Mouse (Mus musculus) heart, postnatal 4 days (tissue): ENCODE results near the gene Clybl. TPM values are rescaled to one million over a fixed set of nuclear protein-coding genes. Genes with fewer than 3 reads are reported as not detected.

Experiments
- DNase-seq: peaks from one replicate; pipeline ENCODE4 v3.0.0; 2021
- total RNA-seq, 2 experiments: library from RNA; stranded (reverse); gene quantifications; 2 replicates each; pipeline ENCODE4 v1.2.3; 2021

Clybl gene
- total RNA-seq, 2 experiments from 2014 or later: 83.0 to 94.2 TPM

- no peak for DNase-seq
These were observed 185.9 kb downstream of the Clybl start for GRCm38 (mm10) chr14:122367252-122367868.

- no peak for DNase-seq
These were observed 186.4 kb downstream of the Clybl start for GRCm38 (mm10) chr14:122367882-122368418.

DNA sequence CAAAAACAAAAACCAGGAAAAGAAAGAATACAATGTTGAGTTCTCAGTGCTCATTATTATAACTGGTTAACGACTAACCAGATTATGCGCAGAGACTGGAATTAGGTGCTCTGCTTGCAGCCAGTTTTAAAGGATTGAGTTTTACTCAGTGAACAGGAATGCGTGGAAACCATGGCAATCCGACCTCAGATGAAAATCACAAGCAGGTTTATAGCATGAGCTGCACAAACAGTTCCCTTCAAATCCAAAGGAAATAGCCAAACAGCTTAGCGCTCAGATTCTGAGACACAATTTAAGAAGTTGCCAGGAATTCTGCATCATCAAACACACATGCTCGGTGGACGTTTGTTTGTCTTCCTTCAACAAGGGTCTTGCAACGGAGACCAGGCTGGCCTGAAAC, 187.0 kb downstream of the Clybl start:
- DNase-seq: no peak

DNA sequence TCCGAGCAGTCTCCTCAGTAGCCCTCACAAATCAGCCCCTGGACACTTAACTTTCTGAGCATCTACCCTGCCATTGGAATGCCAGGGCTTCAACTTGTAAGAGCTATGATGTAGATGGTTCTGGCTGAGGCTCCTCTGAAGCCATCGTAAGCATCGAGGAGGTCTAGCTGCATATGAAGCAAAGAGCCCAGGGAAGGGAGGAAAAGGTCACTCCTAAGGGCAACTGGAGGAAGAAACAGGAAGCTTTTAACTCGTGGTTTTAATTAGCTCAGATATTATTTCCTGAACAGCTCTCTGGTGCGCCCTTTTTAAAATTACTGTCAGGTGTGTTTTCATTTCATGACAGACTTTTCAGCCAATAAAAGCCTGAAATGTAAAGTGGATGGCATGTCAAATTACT, 190.5 kb downstream of the Clybl start:
- DNase-seq: no peak

- DNase-seq: no peak
These were observed 192.0 kb downstream of the Clybl start for GRCm38 (mm10) chr14:122373458-122373857.

GRCm38 (mm10) chr14:122374285-122374997, 192.9 kb downstream of the Clybl start:
- no peak for DNase-seq

GRCm38 (mm10) chr14:122375070-122375811, 193.7 kb downstream of the Clybl start:
- no peak for DNase-seq

DNA sequence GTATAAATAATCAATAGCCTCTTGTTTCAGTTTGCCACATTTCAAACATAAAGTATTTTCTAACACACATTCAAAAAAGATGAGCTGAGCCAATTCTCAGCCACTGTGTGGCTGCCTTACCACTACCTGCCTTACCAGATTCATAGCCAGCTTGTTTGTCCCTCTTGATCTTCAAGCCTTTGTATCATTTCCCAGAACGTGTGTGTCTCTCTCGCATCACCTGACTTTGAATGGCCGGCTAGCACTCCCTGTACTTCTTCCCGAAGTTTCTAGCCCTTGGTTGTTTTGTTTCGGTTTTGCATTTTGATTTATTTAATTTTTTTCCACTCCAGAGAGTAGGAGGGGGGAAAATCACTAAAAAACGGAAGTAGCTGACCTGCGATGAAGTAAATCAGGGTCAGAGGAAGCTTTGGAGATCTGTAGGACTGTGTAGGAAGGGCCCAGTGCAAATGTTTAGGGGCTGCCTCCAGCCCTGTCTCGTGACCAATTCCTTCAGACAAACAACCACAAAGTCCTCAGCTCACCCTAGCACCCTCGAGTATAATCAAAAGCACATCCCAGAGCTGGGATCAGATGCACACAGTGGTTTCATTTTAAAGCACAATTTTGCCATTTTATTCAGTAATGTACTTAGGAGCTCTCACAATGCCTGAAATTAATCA, 195.1 kb downstream of the Clybl start:
- DNase-seq: no peak

- DNase-seq: no peak
These were observed 196.2 kb downstream of the Clybl start for GRCm38 (mm10) chr14:122377681-122378080.

- no peak for DNase-seq
These were observed 197.6 kb downstream of the Clybl start for GRCm38 (mm10) chr14:122379076-122379475.

DNA sequence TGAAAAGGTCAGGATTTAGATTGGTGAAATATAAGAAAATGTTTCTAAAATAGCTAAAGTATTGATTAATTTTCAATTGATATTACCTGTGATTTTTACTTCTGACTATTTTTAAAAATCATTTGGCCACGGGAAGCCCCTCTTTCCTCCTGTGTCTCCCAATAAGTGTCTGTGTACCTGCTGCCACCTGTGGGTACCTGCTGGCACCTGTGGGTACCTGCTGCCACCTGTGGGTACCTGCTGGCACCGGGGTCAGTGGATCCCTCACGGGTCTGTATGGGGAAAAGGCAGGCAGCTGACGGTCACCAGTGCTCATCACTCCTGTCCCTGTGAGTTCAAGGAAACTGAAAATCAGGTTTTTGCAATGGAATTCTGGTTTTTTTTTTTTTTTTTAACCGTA, 198.5 kb downstream of the Clybl start:
- no peak for DNase-seq

DNA sequence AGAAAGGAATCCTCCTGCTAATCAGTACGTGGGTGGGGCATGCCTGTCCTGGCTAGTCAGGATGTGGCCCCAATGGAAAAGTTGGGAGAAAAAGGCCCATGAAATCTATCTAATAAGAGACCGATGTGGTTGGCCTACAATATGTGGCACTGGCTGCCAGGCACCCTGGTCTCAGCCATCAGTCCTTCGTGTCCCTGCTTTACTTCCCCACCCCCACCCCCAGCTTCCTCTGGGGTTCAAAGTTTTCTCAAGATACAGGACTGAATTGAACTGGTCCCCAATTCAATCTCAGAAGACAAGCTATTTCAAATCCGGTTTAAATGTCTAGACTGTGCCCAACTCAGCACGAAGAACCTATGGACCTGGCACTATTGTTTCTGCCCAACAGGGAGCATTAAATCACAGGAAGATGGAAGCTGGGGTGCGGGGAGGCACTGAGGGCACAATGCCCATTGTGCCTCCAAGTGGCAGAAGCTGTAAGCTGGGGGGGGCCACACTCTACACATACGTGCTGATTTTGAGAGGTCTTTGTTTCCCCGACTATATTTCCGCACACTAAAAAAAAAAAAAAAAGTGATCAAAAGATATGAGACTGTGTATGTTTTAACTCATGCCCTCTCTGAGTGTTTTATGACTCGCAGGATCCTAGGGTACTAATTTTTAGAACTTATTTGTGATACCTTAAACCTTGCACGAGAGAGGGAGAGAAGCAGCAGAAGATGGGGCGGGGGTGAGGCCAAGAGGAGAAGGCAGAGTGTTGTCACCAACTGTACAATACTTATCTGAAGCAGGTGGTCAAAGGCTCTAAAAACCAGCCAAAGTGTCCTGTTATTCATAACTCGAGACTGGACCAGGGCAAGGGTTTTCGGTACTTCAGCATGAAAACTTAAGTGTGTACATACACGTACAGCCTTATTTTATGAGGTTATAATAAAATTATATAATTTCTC, 199.7 kb downstream of the Clybl start:
- no peak for DNase-seq

DNA sequence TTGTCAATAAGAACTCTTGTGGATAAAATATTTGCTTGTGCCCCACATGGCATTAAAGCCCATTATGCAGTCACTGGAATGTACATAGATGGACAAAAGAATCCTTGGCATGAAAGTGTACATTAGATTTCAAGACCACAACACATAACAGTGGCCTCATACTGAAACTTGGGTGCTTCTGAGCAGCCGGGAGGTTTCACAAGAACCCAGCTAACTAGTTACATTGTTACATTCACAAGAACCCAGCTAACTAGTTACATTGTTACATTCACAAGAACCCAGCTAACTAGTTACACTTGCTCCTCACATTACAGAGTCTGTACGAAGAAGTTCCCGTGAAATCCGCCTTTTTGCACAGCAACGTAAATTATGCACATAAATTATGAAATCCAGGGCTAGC, 200.8 kb downstream of the Clybl start:
- DNase-seq: no peak

DNA sequence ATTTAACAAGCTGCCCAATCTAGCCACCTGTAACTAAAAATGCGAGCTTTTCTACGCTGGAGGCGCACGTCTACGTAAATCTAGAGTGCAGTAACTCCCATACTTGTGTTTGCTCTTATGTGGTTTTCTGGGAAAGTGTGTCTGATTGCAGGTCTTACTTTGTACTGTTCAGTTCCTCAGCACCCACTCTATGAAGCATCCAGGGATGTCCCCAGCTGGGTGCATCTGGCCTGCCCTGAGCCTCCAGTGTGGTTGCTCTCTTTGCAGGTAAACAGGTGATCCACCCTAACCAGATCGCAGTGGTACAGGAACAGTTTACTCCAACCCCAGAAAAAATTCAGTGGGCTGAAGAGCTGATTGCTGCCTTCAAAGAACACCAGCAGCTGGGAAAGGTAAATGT, 202.4 kb downstream of the Clybl start:
- DNase-seq: no peak

DNA sequence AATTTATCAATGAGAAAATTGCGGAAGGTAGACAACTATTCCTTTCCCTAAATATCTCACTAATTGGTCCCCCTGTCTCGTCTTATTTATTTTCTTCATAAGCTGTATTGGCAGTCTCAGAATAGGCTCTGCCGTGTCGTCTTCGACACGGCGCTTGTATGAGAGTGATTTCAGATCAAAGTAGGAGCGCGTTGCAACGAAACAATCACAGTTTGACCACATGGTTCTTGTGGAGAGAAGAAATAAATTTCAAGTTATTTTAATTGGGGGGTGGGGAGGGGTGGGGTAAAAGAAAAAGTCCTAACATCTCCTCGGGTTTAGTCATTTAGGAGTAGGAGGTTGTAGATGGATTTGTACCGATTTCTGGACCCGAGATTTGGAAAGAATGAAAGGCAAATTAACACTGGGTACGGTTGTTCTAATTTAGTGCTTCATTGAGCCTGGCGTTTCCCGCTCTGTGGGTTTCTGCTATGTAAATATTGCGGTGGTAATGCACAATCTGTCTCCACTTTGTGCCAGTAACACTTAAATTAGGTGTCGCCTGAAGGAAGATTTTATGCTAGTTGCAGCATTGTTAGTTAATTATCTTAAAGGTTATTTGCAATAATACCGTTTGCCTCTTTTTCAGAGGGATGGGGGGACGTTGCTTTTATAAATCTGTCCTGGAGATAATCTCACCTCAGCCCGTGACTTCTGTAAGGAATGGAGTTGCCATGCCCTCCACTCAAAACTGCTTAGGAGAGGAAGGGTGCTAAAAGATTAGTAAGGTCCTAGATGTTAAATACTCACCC, 203.1 kb downstream of the Clybl start:
- DNase-seq: no peak

GRCm38 (mm10) chr14:122385238-122385534, 203.7 kb downstream of the Clybl start:
- no peak for DNase-seq

- DNase-seq: no peak
These were observed 204.3 kb downstream of the Clybl start for GRCm38 (mm10) chr14:122385758-122386157.

DNA sequence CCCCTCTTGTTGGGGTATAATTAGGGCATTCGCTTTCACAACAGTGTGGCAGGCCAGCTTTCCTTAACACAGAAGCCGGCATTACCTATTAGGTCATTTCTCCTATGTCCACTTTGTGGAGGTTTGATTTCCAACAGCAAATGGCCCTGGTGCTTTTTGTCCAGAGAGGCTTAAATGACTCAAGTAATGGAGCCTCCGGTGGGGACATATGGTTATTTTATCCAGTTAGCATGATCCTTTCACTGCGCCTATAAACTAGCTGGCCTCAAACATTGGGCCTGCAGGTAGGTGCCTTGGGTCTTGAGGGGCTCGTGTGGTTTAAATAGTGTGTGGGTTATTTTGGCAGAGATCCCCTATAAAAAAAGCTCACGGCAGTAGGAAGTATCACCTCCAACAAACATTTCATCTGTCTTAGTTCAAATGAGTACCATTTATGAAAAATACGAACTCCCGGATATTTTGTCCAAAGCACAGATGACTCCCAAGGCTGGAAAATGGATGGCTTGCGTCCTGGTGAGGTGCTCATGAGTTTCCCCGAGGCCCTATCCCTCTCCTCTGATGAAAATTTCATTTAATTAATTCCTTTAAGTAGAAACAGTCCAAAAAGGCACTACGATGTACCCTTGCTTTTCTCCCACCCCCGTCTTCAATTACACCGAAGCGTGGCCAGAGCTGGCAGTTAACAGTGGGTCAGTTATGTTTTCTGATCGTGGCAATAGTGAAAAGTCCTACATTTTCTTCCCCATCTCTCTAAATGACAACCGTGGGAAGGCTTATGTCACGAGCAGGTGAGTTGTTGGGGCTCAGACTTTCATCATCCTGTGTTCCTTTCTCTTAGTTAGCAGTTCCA, 205.0 kb downstream of the Clybl start:
- no peak for DNase-seq

DNA sequence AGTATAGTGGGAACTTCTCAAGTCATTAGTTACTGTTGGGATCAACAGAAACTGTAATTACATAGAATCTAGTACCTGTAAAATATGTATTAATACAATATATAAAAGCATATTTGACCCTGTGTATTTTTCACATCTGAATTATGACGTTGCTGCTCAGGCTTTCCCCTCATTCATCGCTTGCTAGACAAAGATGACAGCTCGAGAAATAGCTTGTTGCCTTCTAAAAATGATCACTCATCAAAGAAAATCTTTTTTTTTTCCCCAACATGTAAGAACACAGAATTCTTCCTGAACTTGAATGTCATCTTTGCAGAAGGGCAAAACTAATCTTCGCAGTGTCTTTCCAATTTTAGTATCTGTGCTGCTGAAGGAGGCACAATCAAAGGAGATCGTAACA, 206.3 kb downstream of the Clybl start:
- no peak for DNase-seq

DNA sequence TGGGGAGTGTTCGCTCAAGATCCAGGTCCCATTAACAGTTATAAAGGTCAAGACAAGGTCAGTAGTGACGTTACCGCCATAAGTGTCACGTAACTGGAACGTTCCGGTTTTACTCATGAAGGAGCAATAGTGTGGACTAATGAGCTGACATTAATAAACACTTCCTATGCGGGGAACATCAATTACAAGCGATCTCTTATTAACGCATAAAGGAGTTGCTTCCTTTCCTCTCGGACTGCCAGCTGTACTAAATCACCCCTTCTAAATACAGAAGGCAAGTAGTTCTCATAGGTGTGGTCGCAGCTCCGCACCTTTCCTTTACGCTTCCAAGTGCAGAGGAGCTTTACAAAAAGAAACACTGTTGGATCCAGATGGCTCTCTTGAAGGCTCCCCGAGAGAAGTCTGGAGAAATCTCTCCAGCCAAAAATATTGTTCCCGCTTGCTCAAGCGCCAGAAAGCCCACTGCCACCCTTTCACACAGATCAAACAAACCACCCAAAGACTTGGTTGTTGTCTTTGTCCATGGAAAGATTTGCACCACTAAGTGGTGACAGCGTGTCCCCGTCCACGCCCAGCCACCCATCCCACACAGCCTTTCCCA, 207.0 kb downstream of the Clybl start:
- no peak for DNase-seq
